ENCODE assay signal across 9 mouse cellular contexts in the genomic region with DNA sequence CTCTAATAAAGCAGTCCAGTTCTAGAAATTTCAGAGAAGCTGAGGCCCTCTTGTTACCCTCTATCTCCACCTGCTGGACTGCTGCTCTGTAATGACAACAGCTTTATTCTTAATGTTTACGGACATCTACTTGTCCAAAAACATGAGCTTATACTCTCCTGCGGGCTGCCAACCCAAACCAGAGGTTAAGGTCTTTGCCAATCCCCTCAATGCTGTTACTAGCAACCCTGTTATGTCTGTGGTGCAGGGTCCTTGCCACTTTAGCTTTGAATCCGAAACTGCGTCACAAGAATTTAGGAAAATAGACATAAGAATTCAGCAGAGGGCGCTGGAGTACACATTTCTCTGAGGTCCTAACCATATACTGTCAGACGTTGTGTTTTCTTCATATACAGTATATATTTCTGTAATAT. TPM values are rescaled to one million over a fixed set of nuclear protein-coding genes. Genes with fewer than 3 reads are reported as not detected.
DNase-seq lines count a peak whose midpoint lies in the region; ATAC-seq and TF ChIP-seq lines count a peak whose summit lies in the region.
"Had no signal": no experiment of that assay in that cellular context is flagged by ENCODE, and none has a peak within 500 bp of the region (broad histone marks: within the 10 kb centered on the region; RNA-seq: fewer than 3 reads in every experiment).

No protein-coding gene starts in this region.

- H3K4me3 ChIP-seq in forebrain, postnatal 0 days (ENCODE audit: low read depth, low read length), result peak overlapping the region; percentile 33
- H3K4me3 ChIP-seq in hindbrain, embryonic 10.5 days, result peak overlapping the region; percentile 43
- H3K4me3 ChIP-seq in layer of hippocampus, adult 2 months, result peak overlapping the region; percentile 58
- H3K4me3 ChIP-seq in liver, postnatal 0 days (ENCODE audit: low read depth, low read length), result peak overlapping the region; percentile 43
- peak overlapping the region; percentile 41 for H3K4me3 ChIP-seq in neural tube, embryonic 15.5 days (replicated peaks)

- H3K27ac ChIP-seq in forebrain, postnatal 0 days (ENCODE audit: low read depth, low read length), result no peak overlapping the region
- no peak overlapping the region for H3K27ac ChIP-seq in hindbrain, embryonic 10.5 days
- H3K27ac ChIP-seq in layer of hippocampus, adult 2 months, result peak overlapping the region; percentile 82; the same call in 1 of the 2 replicates
- H3K27ac ChIP-seq in liver, postnatal 0 days (ENCODE audit: low read depth), result no peak overlapping the region
- H3K27ac ChIP-seq in neural tube, embryonic 15.5 days (replicated peaks), result no peak overlapping the region

- 18% methylated on average over 6 of the region's 6 CpGs for WGBS in forebrain, postnatal 0 days
- 21% methylated on average over 6 of the region's 6 CpGs for WGBS in hindbrain, embryonic 10.5 days
- 13% methylated on average over 6 of the region's 6 CpGs for WGBS in liver, postnatal 0 days (ENCODE audit: insufficient replicate concordance)
- 19% methylated on average over 6 of the region's 6 CpGs for WGBS in neural tube, embryonic 15.5 days

- TF ChIP-seq EP300 in liver, postnatal 0 days (IDR thresholded peaks at IDR 0.05; ENCODE audit: low read depth), result no peak

- peak overlapping the region; percentile 35 for H3K4me2 ChIP-seq in forebrain, postnatal 0 days (ENCODE audit: low read depth)
- H3K4me2 ChIP-seq in liver, postnatal 0 days (ENCODE audit: low read depth, low read length), result peak overlapping the region; percentile 49
- peak overlapping the region; percentile 57 for H3K4me2 ChIP-seq in neural tube, embryonic 15.5 days

- H3K4me1 ChIP-seq in forebrain, postnatal 0 days (ENCODE audit: insufficient read depth), result no peaks in the 10 kb centered on the region
- H3K4me1 ChIP-seq in hindbrain, embryonic 10.5 days (replicated peaks), result no peaks in the 10 kb centered on the region
- H3K4me1 ChIP-seq in liver, postnatal 0 days (ENCODE audit: insufficient read depth), result no peaks in the 10 kb centered on the region
- no peaks in the 10 kb centered on the region for H3K4me1 ChIP-seq in neural tube, embryonic 15.5 days

- peak; percentile 70 for TF ChIP-seq CTCF in forebrain, postnatal 0 days (IDR thresholded peaks at IDR 0.05; ENCODE audit: low read depth)
- TF ChIP-seq CTCF in layer of hippocampus, adult 2 months (conservative IDR thresholded peaks at IDR 0.05), result peak; percentile 81
- TF ChIP-seq CTCF in liver, postnatal 0 days (IDR thresholded peaks at IDR 0.05; ENCODE audit: low read depth), result peak; percentile 54

- H3K9ac ChIP-seq in forebrain, postnatal 0 days, result 0 out of 2 replicates have a peak overlapping the region, but pooled peaks have one; percentile 41
- 0 out of 2 replicates have a peak overlapping the region, but pooled peaks have one; percentile 34 for H3K9ac ChIP-seq in liver, postnatal 0 days (replicated peaks)
- no peak overlapping the region for H3K9ac ChIP-seq in neural tube, embryonic 15.5 days (replicated peaks)

- H3K27me3 ChIP-seq in forebrain, postnatal 0 days (ENCODE audit: insufficient read depth, low read length), result no peaks in the 10 kb centered on the region
- H3K27me3 ChIP-seq in hindbrain, embryonic 10.5 days (ENCODE audit: insufficient read depth, poor library complexity, severe bottlenecking), result no peaks in the 10 kb centered on the region
- H3K27me3 ChIP-seq in liver, postnatal 0 days (ENCODE audit: insufficient read depth, low read length), result no peaks in the 10 kb centered on the region
- H3K27me3 ChIP-seq in neural tube, embryonic 15.5 days (replicated peaks), result no peaks in the 10 kb centered on the region

- H3K36me3 ChIP-seq in forebrain, postnatal 0 days (ENCODE audit: insufficient read depth), result no peaks in the 10 kb centered on the region
- H3K36me3 ChIP-seq in hindbrain, embryonic 10.5 days, result no peaks in the 10 kb centered on the region
- H3K36me3 ChIP-seq in liver, postnatal 0 days (replicated peaks; ENCODE audit: insufficient read depth, low read length), result no peaks in the 10 kb centered on the region
- no peaks in the 10 kb centered on the region for H3K36me3 ChIP-seq in neural tube, embryonic 15.5 days

- H3K9me3 ChIP-seq in forebrain, postnatal 0 days (ENCODE audit: low read length), result no peaks in the 10 kb centered on the region
- no peaks in the 10 kb centered on the region for H3K9me3 ChIP-seq in hindbrain, embryonic 10.5 days
- H3K9me3 ChIP-seq in liver, postnatal 0 days (ENCODE audit: low read length), result no peaks in the 10 kb centered on the region
- H3K9me3 ChIP-seq in neural tube, embryonic 15.5 days (replicated peaks), result no peaks in the 10 kb centered on the region

- peak; percentile 78 for DNase-seq in NIH3T3 (ENCODE audit: low read depth)
- DNase-seq in cerebellum, adult 11-12 months, result peak; percentile 5
- peak; percentile 81 for DNase-seq in forebrain, postnatal 0 days
- peak; percentile 43 for DNase-seq in hindbrain, embryonic 10.5 days (ENCODE audit: low spot score)
- peak; percentile 29 to 48 for DNase-seq in layer of hippocampus, adult 2 months (ENCODE audit: low spot score in 2 of 2)
- DNase-seq in liver, postnatal 0 days, result peak; percentile 14
- peak; percentile 23 for DNase-seq in urinary bladder, adult 2 months (ENCODE audit: low spot score)

- peak; percentile 81 for ATAC-seq in forebrain, postnatal 0 days
- ATAC-seq in liver, postnatal 0 days, result peak; percentile 36; the same call in 1 of the 2 replicates
- ATAC-seq in neural tube, embryonic 15.5 days (ENCODE audit: low FRiP score), result peak; percentile 87

RNA-seq across cellular contexts. Expression of a gene that starts 54.4 kb away (rescaled TPM):
- 1.1 and 2.0 TPM in 2 replicates for total RNA-seq in forebrain, postnatal 0 days (2014; rRNA removed)
- 1.0 TPM in 2 replicates for polyA plus RNA-seq in forebrain, postnatal 0 days (2015; fragmentation: Nextera tagmentation; extraction: Ambion mirVana)
- polyA plus RNA-seq in hindbrain, embryonic 10.5 days (2016; fragmentation: Nextera tagmentation; extraction: Ambion mirVana), result 0.94 and 1.0 TPM in 2 replicates
- under 1 TPM; 0.17 to 0.33 TPM for total RNA-seq in layer of hippocampus, adult 2 months (2021)
- polyA plus RNA-seq in liver, postnatal 0 days (2015; fragmentation: Nextera tagmentation; extraction: Ambion mirVana), result 0.13 and 0.19 TPM in 2 replicates
- 1.3 and 1.4 TPM in 2 replicates for polyA plus RNA-seq in neural tube, embryonic 15.5 days (2015; fragmentation: Nextera tagmentation; extraction: Ambion mirVana)
- 2.4 and 3.0 TPM in 2 replicates for polyA plus RNA-seq in urinary bladder, adult 2 months (2012; rRNA removed)
- total RNA-seq: neutrophil, adult 5-6 weeks had no signal

Comparison
In these comparisons a context has a peak if more than half of its experiments do, and no peak if none do; other contexts are left out.
1. DNase-seq: peak in every context shown above with its lines; median percentile 81 in forebrain, postnatal 0 days; 78 in NIH3T3; 43 in hindbrain, embryonic 10.5 days; 38 in layer of hippocampus, adult 2 months; 23 in urinary bladder, adult 2 months; 14 in liver, postnatal 0 days; 5 in cerebellum, adult 11-12 months.
2. ATAC-seq: peak in every context shown above with its lines; median percentile 87 in neural tube, embryonic 15.5 days; 81 in forebrain, postnatal 0 days; 36 in liver, postnatal 0 days.